Mouse (Mus musculus): ENCODE measurements around the gene Olfr266.

Olfr266 gene

DNA sequence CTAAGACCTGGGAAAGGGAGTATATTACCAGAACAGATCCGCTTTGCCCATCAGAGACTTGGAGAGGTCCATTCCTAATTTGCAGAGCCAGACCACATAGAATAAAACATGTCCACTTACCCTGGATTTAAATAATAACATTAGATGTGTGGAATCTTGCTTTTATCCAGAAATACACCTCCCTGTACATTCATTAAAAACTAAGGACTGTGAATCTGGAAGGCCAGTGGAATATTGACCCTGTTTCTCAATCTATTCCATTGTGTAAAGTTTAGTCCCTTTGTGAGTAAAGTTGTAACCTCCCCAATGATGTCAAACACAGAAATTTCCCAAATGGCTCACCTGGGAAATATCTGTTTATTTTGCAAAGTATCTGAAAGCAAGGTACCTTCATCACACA lies at the start of gene Olfr266:
Gene Olfr266, minus strand, starts transcription at position 101 of the 400 bp plus-strand sequence.
- no peak for DNase-seq (ENCODE audit: low read depth)

DNA sequence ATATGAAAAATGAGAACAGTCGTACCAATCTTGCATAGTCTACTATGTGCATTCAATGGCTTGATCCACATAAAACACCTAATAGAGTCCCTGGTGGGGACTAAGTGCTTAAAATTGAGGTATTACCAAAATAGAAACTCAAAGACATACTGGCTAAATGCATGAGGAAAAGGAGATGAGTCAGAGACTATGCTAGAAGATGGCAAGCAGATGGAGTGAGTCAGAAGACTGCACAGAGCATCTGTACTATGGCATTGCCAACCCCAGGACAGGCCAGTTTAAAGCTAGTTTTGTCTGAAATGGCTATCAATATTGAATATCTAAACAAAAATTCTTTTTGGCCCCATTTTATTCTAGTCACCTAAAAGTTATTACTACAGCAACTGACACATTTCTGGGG lies 49.5 kb upstream of the Olfr266 start:
- no peak for DNase-seq (ENCODE audit: low read depth)

DNA sequence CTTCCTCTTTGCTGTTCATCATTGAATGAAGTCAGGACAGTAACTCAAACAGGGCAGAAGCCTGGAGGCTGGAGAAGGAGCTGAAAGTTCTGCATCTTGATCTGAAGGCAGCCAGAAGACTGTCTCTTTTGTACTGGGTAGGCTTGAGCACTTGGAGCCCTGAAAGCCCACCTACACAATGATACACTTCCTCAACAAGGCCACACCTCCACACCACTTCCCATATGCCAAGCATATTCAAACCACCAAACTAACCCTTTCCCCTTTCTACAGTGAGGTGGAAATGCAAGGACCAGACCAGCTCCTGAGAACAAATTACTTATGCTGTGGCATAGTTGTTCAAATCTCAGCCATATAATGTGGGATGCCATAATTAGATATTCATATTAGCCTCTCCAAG lies 46.8 kb upstream of the Olfr266 start:
- no peak for DNase-seq (ENCODE audit: low read depth)

DNA sequence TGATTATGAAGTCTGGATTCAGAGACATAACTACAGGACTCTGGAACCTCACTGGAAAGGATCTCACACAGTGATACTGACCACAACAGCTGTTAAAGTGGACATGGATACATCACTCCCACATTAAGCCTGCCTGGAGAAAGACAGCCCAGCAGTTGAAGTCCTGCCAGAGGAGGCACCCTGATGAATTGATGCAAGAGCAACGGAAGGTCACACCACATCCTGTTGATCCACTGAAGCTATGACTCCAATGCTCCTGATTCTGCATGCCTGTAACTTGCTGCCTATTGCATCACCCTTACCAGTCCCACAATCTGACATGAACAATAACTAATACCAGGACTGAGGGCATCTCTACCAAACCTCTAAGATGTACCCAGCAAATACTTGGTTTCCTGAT lies 6.0 kb upstream of the Olfr266 start:
- DNase-seq (ENCODE audit: low read depth): no peak

DNA sequence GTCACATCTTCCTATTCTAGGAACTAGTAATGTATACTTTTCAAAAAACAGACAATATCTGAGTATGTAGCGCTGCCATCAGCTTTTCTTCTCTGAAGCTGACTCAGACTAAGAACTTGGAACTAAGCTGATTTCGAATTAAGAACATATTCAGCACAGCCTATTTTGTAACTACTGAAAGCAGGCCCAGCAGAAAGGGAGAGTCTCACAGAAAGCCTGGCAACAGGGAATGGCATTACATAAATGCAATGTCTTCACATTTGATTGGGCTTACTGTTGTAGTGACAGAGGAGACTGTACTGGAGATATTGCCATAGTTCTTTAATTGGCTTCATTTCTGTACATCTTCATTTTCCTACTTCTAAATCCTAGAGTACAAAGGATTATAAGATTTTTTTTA lies 8.4 kb downstream of the Olfr266 start:
- DNase-seq (ENCODE audit: low read depth): no peak

DNA sequence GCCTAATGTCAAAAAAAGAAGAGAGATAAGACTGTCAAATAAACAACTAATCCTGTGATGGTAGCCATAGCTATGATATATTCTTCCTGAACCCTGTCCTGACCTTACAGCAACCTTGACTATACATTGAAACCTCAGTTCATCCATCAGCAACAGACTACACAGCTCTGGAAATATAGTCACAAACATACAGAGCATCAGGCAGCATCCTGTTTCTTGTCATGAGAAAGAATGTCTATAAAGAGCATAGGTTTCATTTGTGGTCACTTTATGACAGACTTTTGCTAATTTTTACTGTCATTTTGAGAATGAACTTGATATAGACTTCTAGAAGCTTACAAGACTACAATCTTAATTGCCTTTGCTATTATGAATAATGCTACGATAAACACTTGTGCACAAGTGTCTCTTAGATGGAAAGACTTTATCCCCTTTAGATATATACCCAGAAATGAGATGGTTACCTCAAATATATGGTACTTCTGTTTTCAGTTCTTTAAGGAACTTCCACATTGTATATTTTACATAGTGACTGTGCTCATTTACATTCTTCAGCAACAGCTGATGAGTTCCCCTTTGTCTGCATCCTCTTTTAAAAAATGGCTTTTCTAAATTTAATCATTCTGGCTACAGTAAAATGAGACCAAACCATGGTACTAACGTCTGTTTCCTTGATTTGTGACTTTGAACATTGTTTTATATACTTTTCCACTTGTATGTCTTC lies 17.0 kb downstream of the Olfr266 start:
- no peak for DNase-seq (ENCODE audit: low read depth)

DNA sequence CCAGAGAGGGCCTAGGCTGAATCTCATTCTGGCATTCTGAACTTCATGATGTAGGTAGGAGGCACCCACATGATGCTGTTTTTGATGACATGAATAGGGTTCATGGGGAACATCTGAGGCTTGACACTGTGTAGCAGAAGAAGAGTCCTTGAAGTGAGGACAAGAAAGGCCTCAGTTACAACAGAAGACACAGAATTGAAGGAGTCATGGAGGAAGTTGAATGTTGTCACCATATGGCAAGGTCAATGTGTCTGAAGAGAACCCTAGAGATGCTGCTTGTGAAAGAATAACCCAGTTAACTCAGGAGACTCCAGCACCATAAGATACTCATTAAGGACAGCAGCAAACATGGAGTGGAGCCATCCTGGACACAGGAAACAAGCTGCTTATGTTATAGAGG lies 28.0 kb downstream of the Olfr266 start:
- DNase-seq (ENCODE audit: low read depth): no peak

DNA sequence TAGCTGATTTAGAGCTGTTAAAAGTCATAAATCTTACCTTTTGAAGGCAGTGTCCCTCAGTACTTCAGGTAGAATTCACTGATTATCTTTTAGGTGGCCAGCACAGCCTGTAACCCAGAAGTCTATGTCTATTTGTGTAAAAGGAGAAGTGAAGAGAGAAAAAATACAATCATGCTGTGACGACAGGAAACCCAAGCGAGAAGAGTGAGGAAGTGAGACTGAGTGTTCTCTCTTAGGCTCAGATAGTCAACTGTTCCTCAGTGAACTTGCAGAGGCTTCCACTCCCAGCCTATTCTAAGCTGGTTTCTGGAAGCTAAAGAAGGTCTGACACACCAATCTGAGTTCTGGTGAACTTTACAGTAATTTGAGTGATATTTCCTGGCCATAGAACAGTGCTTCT lies 36.2 kb downstream of the Olfr266 start, which contains the start of gene Cd53:
Gene Cd53, minus strand, starts transcription at position 220 of the 400 bp plus-strand sequence.
- no peak for DNase-seq (ENCODE audit: low read depth)

DNA sequence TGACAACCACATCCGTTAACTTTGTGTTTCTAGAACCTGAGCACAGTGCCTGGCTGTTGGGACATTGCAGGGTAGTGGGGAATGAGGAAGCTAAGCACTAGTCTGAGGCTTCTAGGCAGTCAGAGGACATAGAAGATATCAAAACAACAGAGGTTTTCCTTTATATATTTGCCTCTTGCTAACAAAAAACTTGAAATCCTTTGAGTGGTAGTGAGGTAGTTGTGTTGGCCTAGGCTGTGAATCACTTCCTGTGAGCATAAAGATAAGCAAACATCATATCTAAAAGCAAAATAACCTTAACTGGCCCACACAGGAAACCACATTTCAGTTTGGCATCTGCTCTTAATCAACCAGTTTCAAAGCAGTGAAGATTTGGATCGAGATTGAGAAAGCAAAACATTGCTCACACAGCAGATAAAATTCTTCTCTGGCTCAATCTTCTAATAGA lies 37.6 kb downstream of the Olfr266 start:
- DNase-seq (ENCODE audit: low read depth): no peak

DNA sequence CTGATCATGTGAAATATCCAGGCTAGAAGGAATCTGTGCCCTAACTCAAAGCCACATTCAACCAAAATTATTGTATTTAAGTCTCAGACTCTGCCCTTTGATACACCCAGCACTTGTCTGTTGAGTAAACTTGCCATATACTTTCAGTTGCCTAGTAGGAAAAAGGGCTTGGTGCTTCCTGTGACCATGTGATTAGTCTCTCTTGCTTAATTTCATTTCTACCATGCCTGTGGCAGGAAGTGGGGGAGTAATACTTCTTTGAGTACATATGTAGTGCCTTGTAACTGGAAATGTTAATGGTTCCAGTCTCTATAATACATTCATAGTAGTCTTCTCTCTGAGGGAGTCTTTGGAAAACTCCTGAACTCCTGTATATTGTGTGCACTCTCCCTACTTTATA lies 38.1 kb downstream of the Olfr266 start:
- DNase-seq (ENCODE audit: low read depth): no peak

DNA sequence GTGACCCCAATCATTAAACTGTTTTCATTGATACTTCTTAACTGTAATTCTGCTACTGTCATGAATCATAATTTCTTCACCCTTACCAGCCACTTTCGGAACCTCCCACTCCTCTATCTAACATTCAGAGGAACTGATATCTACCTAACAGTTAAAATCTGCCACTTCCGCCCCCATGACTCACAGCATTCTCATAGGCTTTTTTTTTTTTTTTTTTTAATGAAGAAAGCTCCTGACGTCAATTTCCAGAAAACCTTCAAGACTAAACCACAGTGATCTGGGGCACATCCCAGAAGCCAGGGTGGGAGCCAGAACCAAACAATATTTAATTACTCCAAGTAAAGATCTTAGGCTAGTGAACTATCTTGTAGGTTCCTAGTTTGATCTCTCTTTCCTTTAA lies 41.0 kb downstream of the Olfr266 start:
- no peak for DNase-seq (ENCODE audit: low read depth)

DNA sequence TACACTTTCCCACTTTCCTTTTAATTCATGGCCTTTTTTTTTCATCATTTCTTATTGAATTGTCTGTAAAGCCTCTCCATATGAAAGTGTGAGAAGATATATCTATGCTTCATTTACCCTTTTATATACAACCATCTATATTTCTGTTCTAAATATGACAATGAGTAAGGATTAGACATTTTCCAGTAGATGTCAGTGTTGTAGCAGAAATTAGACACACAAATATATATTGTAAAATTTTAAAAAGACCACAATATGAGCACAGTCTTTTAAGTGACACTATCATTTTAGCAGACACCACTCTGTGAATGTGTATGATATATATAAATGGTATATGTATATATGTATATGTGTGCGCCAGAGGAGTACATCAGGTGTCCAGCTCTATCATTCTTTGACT lies 54.3 kb downstream of the Olfr266 start:
- DNase-seq (ENCODE audit: low read depth): no peak
